Mouse (Mus musculus) 3134 (cell line): ENCODE results near the gene Pigyl.
"Not testable (repeated sequence)": the region's sequence is repeated elsewhere in the genome, so short reads cannot be mapped to it uniquely, and the experiment has no call there.

ENCODE experiments used
- DNase-seq: peaks from one replicate; pipeline ENCODE4 v3.0.0-alpha.2; 2011; ENCODE audit warnings: low spot score; ENCODE audit not compliant: insufficient read length; ENCODE audit errors: extremely low read depth

Gene Pigyl

DNA sequence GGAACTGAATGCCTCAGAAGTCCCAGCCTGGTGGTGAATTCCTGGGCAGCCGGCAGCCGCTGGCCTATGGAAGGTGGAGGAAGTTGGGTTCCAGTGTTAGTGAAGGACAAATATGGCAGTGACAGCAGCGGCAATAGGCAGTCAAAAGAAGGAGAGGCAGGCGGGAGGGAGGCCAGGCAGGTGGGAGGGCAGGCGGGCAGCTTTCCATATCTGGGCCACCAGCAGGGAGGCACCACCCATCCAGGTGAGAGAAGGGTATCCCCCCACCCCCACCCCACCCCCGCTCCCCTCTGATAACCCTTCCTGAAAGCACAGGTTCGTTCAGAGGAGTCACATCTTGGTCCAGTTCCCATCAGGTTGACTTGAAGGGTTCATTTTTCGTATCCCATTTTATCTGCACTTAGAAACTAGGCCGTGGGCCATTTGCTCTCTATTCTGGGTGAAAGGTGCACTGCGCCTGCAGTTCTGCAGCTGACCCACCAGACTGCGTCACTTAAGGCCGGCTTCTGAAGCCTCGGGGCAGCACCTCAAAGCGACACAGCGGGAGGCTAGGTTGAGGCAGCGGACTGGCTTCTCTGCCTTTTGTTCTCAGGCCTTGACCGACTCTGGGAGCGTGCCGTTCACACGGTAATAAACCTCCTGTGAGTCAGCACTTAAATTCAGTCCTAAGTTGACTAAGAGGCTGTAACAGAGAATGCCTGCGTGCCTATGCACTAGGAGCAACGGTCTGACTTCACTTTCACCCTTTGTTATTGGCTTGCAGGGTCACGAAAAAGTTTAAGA lies 19.7 kb upstream of the Pigyl start:
- peak; percentile 59 for DNase-seq

DNA sequence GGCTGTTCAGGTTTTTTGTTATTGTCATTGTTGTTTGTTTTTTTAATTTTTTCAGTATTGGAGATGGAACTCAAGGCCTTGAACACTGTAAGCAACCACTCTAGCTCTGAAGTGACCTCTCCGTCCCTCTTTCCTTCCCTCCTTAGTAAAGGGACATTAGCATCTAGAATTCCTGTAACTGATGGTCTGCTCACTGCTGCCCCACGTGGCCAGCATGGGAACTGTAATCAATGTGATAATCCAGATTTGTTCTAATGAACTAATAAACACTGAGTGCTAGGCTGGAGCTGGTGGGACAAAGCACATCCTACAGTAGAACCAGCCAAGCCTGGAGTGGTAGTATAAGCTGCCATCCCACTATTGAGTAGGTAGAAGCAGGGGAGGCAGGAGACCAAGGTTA lies 18.2 kb upstream of the Pigyl start:
- DNase-seq = no peak

DNA sequence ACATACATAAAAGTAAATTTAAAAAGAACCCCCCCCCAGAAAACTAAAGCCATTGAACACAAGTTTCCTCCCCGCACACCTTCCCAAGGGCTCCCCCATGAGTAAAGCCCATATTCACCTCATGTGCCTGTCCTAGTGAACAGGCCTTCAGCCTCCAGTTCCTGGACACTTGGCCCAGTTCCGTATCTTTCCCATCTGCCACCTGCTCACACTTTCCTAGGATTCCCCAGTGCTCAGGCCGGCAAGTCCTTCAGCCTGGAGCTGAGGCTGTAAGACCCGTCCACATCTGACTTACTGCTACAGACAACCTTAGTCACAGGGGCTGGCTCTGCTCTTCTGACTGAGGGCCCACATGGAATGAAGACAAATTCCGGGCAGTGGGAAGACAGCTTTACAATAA lies 16.9 kb upstream of the Pigyl start:
- DNase-seq = no peak

DNA sequence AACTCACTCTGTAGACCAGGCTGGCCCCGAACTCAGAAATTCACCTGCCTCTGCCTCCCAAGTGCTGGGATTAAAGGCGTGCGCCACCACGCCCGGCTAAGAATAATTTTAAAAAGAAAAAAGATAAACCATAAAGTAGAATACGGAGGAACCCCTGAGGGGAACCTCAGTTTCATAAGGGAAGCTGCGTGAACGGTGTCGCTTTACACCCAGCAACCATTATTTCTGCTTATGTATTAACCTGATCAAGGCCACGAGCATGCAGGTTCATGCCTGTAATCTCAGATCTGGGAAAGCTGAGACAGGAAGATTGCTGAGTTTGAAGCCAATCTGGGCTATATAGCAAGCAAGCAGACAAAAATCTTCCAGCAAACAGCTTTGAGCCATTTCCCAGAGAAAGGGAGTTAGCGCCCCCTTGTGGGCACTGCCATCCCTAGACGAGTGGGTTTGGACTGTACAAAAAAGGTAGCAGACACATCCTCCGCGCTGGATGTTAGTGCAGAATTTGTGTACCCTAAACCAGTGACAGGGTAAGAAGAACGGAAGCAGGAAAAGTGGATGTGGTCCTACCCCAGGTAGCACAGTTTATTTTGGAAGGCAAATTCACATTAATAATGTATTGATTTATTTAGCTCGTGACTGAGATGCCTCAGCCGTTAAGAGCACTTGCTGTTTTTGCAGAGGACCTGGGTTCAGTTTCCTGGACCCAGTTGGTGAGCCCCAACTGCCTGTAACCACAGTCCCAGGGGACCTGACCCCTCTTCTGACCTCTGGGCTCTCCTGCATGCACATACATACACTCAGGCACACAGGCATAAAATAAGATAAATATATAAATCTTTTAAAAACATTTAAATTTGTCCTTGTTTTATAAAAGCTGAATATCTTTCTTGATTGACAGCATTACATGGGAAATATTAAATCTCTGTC lies 13.3 kb upstream of the Pigyl start:
- no peak for DNase-seq

DNA sequence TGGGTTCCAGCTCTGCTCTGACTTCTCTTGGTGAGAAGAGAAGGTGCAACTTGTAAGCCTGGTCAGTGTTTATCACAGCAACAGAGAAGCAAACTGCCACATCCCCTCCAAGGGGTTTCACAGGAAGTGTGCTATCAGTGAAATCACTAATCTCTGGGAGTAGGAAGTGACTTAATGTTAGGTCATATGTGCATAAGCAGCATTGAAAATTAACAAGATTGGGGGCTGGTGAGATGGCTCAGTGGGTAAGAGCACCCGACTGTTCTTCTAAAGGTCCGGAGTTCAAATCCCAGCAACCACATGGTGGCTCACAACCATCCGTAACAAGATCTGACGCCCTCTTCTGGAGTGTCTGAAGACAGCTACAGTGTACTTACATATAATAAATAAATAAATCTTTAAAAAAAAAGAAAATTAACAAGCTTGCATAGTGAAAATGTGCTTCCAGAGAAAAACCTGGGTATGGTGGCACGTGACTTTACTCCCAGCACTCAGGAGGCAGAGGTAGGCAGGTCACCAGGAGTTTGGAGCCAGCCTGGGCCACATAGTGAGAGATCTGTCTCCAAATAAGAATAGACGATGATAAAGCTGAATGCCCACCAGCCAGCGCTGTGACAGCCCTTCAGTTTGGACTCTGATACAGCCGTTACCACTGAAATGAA lies 12.2 kb upstream of the Pigyl start:
- no peak for DNase-seq

DNA sequence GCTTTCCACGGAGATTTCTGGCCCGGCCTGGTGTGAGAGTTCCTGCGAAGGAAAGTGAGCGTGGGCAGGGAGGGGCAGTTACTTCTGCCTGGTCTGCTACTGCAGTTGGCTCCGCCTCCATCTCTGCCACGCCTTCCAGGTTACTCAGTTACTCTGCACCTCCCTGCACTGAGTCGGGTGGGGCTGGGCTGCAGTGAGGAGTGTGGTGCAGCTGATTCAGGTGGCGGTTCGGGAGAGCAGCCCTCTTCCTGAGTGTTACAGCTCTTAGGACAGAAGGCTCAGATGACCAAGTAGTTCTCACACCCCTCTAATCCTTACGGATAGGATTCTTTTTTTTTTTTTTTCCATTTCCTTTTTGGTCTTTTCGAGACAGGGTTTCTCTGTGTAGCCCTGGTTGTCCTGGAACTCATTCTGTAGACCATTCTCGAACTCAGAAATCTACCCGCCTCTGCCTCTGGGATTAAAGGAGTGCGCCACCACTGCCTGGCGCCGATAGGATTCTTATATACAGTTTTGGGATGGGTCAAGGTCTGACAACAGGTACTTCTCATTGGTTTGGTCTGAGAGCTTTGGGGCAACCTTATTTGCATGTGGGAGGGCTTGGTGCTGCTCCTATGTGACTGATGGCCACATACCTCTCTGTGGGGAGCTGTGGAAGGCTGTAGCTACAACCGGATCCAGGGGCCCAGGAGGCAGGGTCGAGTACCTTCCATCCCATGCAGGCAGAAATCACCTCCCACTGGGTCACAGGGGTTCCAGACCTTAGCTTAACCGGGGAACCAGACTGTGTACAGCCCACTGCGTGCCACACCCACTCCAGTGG lies 7.0 kb upstream of the Pigyl start:
- no peak for DNase-seq

DNA sequence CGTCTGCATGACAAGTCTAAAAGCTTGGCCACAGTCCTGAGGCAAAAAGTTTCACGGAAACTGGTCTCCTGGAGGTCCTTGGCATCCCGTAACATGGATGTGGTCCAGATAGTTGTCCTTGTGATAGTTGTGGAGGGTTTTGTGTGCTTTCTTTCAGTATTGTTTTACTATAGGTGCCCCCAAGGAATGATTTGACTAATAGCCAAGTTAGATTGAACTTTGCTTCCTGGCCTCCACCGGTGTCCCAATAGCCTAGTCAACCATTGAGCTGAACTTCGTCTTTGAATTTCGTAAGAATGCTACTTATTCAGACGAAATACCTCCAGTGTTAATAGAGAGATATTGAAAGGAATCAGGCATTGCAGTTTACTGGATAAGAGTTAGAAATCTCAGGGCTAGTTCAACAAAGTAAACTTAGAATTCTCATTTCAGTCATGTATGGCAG lies 6.4 kb upstream of the Pigyl start:
- not testable (repeated sequence) for DNase-seq

DNA sequence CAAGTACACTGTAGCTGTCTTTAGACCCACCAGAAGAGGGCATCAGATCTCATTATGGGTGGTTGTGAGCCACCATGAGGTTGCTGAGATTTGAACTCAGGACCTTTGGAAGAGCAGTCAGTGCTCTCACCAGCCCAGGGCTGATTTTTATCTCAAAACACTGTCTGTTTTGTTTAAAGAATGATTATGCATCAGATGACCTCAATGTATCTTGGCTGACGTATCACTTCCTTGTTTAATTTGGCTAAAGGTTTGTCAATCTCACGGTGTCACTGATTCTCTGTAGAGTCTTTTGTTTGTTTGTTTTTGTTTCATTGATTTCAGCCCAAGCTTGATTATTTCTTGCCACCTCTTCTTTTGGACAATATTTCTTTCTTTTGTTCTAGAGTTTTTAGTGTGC lies 5.7 kb upstream of the Pigyl start:
- DNase-seq = no peak

DNA sequence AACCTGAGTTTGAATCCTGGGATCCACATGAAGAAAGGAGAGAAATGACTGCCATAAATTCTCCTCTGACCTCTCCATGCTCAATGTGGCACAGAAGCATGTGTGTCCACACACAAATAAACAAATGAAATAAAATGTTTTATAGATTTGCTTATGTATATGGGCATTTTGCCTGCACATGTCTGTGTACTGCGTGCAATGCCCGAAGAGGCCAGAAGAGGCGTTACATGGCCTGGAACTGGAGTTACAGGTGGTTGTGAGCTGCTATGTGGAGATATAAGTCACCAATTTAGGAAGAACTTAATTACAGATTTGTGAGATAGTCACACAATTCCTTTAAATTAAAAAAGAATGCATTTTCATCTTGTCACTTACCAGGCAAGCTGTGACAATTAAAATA lies 2.8 kb upstream of the Pigyl start:
- no peak for DNase-seq

DNA sequence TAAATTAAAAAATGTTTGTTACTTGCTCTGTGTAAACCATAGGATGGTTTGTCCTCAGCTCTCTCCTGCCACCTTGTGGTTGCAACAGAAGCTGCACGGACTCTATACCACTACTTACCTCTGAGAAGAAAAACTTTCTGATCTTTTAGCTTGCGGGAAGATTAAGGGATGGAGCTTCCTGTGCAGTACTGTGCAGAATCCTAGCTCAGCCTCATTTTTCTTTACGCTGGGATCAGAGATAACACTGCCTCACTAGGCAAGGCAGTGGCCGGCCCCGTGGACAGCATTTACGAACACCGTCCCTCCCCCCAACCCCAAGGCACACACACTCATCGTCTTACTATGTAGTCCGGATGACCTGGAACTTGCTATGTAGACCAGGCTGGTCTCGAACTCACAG lies 1.0 kb upstream of the Pigyl start:
- DNase-seq = peak; percentile 56

DNA sequence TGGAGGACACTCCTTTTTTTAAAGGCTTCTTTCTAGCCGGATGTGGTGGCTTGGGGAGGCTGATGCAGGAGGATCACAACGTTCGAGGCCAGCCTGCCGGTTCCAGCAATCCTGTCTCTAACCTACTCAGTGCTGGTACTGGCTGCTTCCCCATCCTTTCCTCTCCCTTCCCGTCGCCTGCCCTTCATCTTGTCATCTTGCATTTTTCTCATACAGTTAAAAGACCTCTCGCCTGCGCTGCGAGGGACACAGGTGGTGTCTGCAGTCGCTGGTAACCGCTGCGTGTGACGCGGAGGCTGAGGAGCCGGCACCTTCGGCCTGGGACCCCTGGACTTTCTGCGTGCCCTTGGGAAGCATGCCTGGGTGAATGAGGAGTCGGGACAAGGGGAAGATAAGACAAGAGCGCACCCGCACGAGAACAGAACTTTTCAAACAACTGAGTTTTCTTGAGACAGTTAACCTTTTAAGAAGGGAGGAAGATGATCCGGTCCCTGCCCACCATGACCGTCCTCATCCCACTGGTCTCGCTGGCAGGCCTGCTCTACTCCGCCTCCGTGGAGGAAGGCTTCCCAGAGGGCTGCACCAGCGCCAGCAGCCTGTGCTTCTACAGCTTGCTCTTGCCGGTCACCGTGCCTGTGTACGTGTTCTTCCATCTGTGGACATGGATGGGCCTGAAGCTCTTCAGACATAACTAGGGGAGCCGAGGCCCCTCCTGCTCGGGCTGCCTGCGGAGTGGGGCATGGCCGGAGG lies 1.0 kb downstream of the Pigyl start:
- DNase-seq = no peak

DNA sequence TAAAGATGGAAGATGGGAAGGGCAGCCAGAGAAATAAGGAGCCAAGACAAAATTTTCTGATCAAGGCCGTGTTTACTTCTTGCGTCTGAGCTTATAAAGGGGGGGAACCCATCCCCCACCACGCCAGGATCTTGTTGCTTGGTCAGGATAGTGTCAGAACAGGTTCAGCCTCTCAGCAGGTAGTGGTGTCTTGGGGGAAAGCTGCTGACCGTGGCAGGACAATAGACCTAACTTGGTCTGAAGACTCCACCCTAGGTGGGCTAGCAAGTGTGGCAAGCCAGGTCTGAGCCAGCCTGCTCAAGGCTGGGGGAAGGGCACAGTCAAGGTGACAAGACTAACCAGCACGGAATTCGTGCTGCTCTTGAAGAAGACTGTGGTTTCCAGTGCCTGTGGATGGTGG lies 4.7 kb downstream of the Pigyl start:
- no peak for DNase-seq

DNA sequence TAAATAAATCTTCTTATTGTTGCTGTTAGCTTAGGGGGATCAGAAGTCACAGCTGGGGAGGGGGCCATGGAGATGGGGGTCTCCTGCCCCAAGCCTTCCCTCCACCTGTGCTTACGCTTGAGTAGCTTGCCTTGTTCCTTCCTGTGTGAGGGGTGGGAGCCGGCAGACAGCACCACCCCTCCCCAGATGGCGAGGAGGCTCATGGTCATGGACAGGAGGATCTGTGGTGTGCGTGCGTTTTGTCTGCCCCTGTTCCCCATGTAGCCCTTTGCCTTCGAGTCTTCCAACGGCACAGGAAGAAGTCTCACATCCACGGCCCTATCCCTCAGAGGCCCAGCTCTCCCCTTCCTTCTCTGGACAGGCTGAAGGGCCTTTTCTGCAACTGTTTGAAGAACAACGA lies 5.7 kb downstream of the Pigyl start:
- DNase-seq = no peak

DNA sequence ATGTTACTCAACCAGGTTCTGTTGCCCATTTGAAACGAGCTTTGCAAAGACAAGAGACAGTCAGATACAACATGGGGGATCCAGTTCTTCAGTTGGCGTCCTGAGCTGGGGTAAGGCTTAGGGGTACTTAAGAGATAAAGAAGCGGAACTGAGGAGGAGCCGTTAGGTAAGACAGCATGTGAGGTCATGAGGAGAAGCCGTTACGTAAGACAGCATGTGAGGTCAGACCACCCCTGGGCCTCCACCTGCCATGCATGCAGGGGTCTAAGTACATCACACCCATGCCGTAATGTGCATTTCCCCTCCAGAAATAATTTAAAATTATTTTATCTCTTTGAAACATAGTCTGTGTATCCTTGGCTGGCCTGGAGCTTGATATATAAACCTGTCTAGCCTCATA lies 6.3 kb downstream of the Pigyl start:
- DNase-seq = no peak

DNA sequence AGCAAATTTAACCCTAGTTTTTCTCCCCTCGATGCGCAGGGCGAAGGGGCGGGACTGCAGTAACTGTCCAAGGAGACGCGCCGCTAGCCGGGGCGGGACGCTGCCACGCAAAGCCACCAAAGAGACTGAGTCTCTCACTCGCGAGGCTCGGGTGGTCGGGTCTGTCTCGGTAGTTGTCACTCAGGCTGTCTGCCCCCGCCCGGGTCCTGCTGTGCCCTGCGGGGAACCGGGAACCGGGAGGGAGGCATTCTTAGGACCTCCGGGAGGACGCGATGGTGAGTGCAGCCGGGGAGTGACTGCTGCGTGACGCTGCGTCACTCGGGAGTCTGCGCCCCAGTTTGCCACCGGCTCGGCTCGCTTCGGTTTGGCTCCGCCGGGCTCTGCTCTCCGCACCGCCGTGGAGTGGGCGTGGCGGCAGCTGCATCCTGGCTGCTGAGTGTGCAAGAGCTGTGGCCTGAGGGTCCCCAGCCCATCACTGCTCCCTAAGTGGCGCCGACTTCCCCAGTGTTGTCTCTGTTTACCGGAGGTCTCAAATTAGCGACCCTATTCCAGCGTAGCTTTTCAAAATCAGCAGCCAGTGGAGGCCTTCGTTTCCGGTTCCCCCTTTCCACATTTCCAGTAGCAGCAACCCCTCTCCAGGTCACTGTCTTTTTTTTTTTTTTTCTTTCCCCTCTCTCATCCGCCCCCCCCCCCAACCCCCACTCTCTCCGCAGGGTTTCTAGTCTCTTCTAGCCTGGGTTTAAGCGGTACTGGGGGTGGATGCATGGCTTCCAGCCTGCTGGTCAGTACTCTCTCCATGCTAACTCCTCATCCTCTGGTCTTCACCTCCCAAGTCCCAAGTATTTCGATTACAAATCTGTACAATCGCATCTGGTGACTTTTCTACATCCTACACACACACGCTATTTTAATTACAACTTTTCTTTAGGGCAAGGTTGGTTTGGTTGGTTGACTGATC lies 8.3 kb downstream of the Pigyl start:
- no peak for DNase-seq

DNA sequence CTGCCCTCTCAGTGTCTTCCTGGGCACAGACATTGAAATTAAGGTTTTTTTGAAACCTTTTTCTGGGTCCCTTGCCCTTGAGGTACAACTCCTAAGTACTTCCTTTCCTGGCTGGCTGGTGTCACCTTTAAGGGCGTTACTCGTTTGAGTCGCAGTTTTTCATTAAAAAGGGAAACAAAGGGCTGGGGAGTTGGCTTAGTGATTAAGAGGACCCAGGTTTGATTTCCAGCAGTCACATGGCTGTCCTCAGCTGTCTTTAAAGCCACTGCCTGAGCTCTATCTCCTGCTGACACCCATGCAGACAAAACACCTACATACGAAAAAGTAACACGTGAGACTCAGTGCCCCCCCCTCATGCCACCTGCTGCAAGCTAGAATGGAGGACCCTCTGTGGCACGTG lies 9.3 kb downstream of the Pigyl start:
- no peak for DNase-seq

DNA sequence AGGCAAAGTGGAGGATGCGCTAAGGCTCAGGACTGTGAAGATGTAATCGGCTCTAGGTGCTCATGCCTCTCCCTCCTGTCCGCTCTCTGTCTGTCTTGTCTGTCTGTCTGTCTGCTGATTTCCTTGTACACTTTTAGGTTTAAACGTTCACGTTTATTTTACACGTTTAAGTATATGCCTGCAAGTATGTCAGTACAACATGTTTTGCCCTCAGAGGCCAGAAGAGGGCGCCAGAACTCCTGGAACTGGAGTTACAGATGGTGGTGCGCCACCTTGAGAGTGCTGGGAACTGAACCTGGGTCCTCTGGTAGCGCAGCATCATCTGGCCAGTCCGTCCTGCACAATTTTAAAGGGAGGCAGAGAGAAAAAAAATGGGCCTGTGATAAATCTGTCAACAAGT lies 10.0 kb downstream of the Pigyl start:
- DNase-seq = no peak

DNA sequence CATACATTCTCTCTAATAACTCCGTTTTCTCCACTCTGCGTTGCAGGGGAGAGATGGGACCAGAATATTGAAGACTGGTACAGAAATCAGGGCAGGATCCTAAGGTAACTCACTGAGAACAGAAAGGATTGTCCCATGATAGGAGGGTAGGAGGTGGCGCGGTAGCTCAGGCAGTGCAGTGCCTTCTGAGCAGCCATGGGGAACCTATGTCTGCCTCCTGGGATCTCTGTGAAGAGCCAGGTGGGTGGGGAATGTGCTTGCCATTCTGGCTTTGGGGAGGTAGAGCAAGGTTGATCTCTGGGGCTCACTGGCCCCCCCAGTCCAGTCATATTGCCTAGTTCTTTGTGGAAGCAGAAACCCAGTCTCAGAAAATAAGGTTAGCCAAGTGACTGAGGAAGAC lies 11.1 kb downstream of the Pigyl start:
- DNase-seq = no peak

DNA sequence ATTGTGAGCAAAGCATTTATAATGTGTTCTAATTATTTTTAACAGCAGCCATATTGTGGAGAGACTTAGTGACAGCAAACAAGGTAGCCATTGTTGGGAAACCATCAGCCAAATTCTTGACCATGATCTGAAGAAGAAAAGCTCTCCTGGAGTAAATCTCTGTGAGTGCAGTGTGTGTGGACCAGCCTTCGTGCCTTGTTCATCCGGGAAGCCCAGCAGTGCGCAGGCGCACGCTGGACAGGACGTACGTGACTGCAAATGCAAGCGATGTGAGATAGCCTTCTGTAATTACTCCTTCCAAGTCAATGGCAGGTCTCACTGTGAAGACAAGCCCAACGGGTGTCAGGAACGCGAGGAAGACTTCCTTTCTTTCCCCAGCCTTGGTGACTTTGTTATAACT lies 12.7 kb downstream of the Pigyl start:
- DNase-seq = no peak
